Mouse (Mus musculus) CD4-positive naive resting alpha-beta T cell, adult 76 days (primary cell): ENCODE results near the gene Pink1. TPM values are rescaled to one million over a fixed set of nuclear protein-coding genes. Genes with fewer than 3 reads are reported as not detected.

Source experiments
- total RNA-seq: library from RNA; stranded (reverse); gene quantifications from one replicate; pipeline ENCODE4 v1.2.4, GENCODE M21; 2023

The Pink1 gene
- 75.2 TPM for total RNA-seq

GRCm38 (mm10) chr4:138326077-138326695 is at the start of gene Pink1:
TSS of gene Pink1 (minus strand) at chr4:138326307.

DNA sequence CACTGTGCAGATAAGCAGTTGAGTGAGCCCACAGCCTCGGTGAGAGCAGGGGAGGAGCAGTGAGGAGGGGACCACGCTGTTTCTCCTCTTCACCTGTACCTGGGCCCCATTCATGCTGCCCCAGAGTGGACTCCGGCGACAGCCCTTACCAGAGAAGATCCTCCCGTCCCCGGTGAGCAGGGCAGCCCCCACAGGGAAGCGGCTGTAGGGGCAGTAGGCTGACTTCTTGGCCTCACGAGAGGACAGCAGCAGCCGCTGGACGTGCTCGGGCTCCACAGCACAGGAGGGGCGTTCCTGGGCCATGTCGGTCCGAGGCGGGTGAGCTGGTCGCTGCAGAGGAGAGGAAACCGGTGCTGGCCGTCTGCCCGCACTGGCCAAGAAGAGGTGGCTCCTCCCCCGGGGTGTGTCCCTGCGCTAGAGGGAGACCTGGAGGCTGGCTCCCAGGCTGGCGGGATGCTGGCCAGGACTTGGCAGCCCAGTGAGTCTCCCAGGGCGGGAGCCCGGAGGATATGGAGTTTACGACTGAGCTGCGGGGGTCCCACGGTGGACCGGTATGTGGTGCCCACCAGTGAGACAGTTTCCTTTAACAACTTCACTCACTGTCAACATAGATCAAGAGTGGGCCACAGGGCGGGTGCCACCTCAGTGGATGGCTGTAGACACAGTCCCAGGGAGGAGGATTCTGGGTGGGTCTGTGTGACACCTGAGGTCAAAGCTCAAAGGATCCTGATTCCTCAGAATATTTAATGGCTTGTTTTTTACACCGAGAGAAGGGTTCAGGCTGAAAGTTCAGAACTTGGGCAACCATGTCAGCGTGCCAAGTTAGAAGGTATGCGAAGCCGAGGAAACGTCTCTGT is 41.8 kb upstream of the Pink1 start, which contains the start of gene Cda:
Gene Cda (minus strand): TSS at position 352 of the 857 bp plus-strand sequence.

GRCm38 (mm10) chr4:138304340-138305104 is 21.6 kb downstream of the Pink1 start, which contains the start of gene Ddost:
TSS of gene Ddost (plus strand) at chr4:138304730.

Other genes with a start within 250 kb of the Pink1 start
- gene Hp1bp3, start 110.0 kb downstream of the Pink1 start, total RNA-seq: 211 TPM
- gene Sh2d5, start 75.9 kb downstream of the Pink1 start, total RNA-seq: 0.76 TPM
- gene Kif17, start 75.9 kb downstream of the Pink1 start, total RNA-seq: not detected
- 57.0 TPM for gene Ddost, start 21.6 kb downstream of the Pink1 start, total RNA-seq
- not detected for gene Cda, start 41.7 kb upstream of the Pink1 start, total RNA-seq
- gene Fam43b, start 70.2 kb upstream of the Pink1 start, total RNA-seq: not detected
- gene Mul1, start 108.4 kb upstream of the Pink1 start, total RNA-seq: 41.4 TPM
- 1.9 TPM for gene Camk2n1, start 128.0 kb upstream of the Pink1 start, total RNA-seq